Mouse (Mus musculus) embryonic fibroblast, embryonic 13.5 days (primary cell): ENCODE results near the gene Grb7.

Experiments used
- CTCF ChIP-seq: IDR thresholded peaks from 2 replicates; pipeline ENCODE4 v1.5.1; 2011; ENCODE audit warnings: mild to moderate bottlenecking, control low read depth, low read length, moderate library complexity, borderline replicate concordance; ENCODE audit not compliant: insufficient read depth
- POLR2A ChIP-seq: IDR thresholded peaks from 2 replicates; pipeline ENCODE4 v1.6.1; 2011; ENCODE audit warnings: low read depth, mild to moderate bottlenecking, control low read depth, low read length, moderate library complexity

- TF ChIP-seq POLR2A (no peak), CTCF (no peak)
Observed at GRCm38 (mm10) chr11:98413731-98414130, 32.5 kb upstream of the Grb7 start.
